Mouse (Mus musculus) intestine, postnatal 0 days (tissue): Measurements from ENCODE around the gene Gm7168. TPM values are rescaled to one million over a fixed set of nuclear protein-coding genes. Genes with fewer than 3 reads are reported as not detected.
"Not testable (repeated sequence)": the region's sequence is repeated elsewhere in the genome, so short reads cannot be mapped to it uniquely, and the experiment has no call there.

Source experiments
- ATAC-seq: fragments of 200-750 bp; cut with Nextera tagmentation; 2 replicates; pipeline ENCODE4 v1.8.0; 2017; ENCODE audit warnings: mild to moderate bottlenecking, moderate TSS enrichment, moderate library complexity
- H3K27ac ChIP-seq: fragments of 300-500 bp; sonication (generic); 2 replicates; pipeline ENCODE4 v1.5.1; 2014; ENCODE audit warnings: mild to moderate bottlenecking, low read depth, low read length, moderate library complexity
- H3K27me3 ChIP-seq: fragments of 300-500 bp; sonication (generic); replicated peaks from 2 replicates; pipeline ENCODE4 v1.6.1; 2014; ENCODE audit warnings: low read length, mixed read lengths; ENCODE audit not compliant: control insufficient read depth, insufficient read depth
- H3K36me3 ChIP-seq: fragments of 300-500 bp; sonication (generic); 2 replicates; pipeline ENCODE4 v1.6.1; 2014; ENCODE audit warnings: mild to moderate bottlenecking, moderate library complexity; ENCODE audit not compliant: control insufficient read depth, insufficient read depth
- H3K4me1 ChIP-seq: fragments of 300-500 bp; sonication (generic); replicated peaks from 2 replicates; pipeline ENCODE4 v1.6.1; 2014; ENCODE audit warnings: antibody characterized with exemption, low read length, mixed read lengths; ENCODE audit not compliant: control insufficient read depth, insufficient read depth
- H3K4me2 ChIP-seq: fragments of 300-500 bp; sonication (generic); replicated peaks from 2 replicates; pipeline ENCODE4 v1.6.1; 2014; ENCODE audit warnings: low read depth, mild to moderate bottlenecking, moderate library complexity
- H3K4me3 ChIP-seq: fragments of 300-500 bp; sonication (generic); 2 replicates; pipeline ENCODE4 v1.5.1; 2014; ENCODE audit warnings: low read depth, low read length
- H3K9ac ChIP-seq: fragments of 300-500 bp; sonication (generic); 2 replicates; pipeline ENCODE4 v1.6.1; 2014; ENCODE audit warnings: mild to moderate bottlenecking, low read depth, low read length
- H3K9me3 ChIP-seq: fragments of 300-500 bp; sonication (generic); 2 replicates; pipeline ENCODE4 v1.6.1; 2016; ENCODE audit warnings: mixed run types; ENCODE audit not compliant: control insufficient read depth
- CTCF ChIP-seq: sonication (generic); IDR thresholded peaks from 2 replicates; pipeline ENCODE4 v1.5.1; 2016; ENCODE audit warnings: low read depth, mild to moderate bottlenecking, control low read depth, antibody characterized with exemption, moderate library complexity
- WGBS: fragments of 180-500 bp; shearing (Covaris S2); extraction: QIAGEN DNeasy Blood & Tissue Kit; methylation state at CpG from one replicate; pipeline ENCODE4 v1.1.7; 2014; 5-methylcytosine and 5-hydroxymethylcytosine counted together
- polyA plus RNA-seq: library from polyadenylated mRNA; unstranded; fragments of >200 nt; fragmentation: Nextera tagmentation; extraction: Ambion mirVana; gene quantifications from 2 replicates; pipeline ENCODE4 v1.2.1, GENCODE M21; 2015

The Gm7168 gene
- polyA plus RNA-seq, 1 experiment from 2014 or later, result not detected

DNA sequence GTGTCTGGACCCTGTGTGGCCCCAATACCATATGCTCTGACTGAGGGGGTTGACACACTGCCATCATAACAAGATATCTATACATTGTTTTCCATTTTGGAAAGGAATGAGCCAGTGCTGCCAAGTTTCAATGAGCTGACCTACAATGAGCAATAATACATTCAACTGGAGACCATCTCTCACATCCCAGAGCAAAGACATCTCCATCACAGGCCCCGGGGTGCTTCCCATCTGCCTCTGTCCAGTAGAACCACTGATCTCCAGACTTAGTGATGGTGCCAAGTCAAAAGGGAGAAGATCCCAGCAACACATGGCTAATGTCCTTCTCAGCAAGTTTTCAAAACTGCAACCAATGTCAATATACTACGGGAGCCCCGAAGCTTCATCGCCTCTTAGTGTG, 10.4 kb upstream of the Gm7168 start:
- no peaks in the 10 kb centered on the region for H3K9me3 ChIP-seq
- H3K4me3 ChIP-seq, result no peak overlapping the region
- H3K9ac ChIP-seq, result no peak overlapping the region
- H3K4me2 ChIP-seq, result no peak overlapping the region
- 94% methylated on average over 4 of the region's 4 CpGs for WGBS
- ATAC-seq, result no peak
- no peaks in the 10 kb centered on the region for H3K27me3 ChIP-seq
- TF ChIP-seq CTCF, result no peak
- no peaks in the 10 kb centered on the region for H3K4me1 ChIP-seq
- H3K27ac ChIP-seq, result no peak overlapping the region
- H3K36me3 ChIP-seq, result no peaks in the 10 kb centered on the region

DNA sequence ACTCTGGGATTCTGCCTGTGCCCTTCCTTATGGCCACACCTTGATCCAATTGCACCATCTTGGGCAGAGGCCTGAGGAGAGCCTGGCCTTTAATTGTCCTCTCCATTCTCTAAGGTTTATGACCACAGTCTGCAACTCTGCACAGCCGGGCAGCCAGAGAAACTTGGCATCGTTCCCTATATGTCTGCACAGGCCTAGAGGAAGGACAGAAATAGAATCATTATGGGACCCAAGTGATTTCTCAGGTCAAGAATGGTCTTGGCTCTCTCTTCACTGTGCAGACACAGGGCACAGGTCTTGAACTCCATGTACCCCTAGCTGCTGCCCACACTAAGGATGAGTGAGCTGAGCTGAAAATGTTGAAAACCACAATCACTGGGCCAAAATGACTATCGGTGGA, 9.5 kb upstream of the Gm7168 start:
- Histone ChIP-seq H3K36me3 (no peaks in the 10 kb centered on the region), H3K4me2 (no peak overlapping the region), H3K9me3 (no peaks in the 10 kb centered on the region), H3K27me3 (no peaks in the 10 kb centered on the region), H3K27ac (no peak overlapping the region), H3K4me3 (no peak overlapping the region), H3K4me1 (no peaks in the 10 kb centered on the region), H3K9ac (no peak overlapping the region)
- ATAC-seq, result peak; percentile 65
- TF ChIP-seq CTCF, result no peak
- WGBS, result 41% methylated on average over 3 of the region's 3 CpGs

DNA sequence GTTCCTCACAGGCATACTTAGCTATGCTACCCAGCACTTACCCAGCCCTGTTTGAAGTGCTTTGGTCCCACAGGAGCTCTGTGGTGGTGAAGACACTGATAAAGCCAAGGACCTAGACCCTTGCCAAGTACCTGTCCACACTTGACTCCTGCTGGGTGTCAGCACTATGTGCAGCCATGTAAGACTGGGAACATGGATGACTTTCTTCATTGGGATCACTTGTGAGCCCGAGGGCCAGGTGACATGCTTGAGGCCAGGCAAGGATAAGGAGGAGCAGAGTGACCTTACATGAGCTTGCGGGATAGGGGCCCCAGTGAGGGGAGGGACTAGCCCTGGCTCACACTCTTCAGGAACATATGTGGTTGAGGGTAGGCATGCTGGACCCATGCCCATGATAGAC, 8.9 kb upstream of the Gm7168 start:
- not testable (repeated sequence) for H3K4me2 ChIP-seq, H3K36me3 ChIP-seq, H3K9ac ChIP-seq, H3K4me3 ChIP-seq, H3K27me3 ChIP-seq, H3K4me1 ChIP-seq, ATAC-seq, H3K27ac ChIP-seq, H3K9me3 ChIP-seq
- WGBS, result 77% methylated on average over 2 of the region's 2 CpGs

DNA sequence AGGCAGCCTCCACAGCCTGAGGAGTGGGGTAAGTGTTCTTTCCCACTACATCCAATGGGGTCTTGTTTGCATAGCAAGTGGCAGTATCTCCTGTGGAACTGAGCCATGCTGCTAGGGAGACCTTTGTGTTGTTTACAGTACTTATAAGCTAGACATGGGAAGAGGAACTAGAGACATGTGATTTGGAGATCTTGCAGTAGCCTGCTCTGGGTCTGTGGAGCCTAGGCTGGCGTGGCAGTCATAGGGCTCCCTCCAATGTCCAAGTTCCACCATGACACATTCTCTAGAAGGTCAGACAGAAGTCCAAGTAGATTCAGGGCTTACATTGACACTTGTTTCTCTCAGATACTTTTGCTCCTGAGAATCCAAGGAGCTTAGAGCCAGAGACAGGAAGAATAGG, 7.7 kb upstream of the Gm7168 start:
- WGBS, result 76% methylated on average over 1 of the region's 1 CpGs
- peak; percentile 51 for TF ChIP-seq CTCF
- Histone ChIP-seq H3K27ac (no peak overlapping the region), H3K4me3 (no peak overlapping the region), H3K9ac (no peak overlapping the region), H3K4me2 (no peak overlapping the region), H3K27me3 (no peaks in the 10 kb centered on the region), H3K9me3 (no peaks in the 10 kb centered on the region), H3K4me1 (no peaks in the 10 kb centered on the region), H3K36me3 (no peaks in the 10 kb centered on the region)
- no peak for ATAC-seq

DNA sequence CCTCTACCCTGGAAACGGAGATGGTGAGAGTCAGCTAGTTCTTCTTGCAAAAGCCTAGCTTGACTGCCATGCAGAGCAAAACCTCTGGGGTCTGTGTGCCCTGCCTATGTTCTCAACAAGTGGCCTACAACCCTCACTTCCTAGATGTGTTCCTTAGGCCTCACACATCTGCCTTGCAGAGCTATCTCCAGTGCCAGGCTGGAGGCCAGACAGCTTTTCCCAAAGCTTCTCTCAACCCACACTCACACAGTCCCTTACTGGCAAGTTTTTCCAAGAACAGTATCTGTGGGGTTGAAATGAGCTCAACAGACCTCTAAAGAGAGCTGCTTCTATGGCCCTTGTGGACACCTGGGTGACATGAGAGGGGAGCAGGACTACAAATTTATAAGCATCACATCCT, 3.4 kb downstream of the Gm7168 start:
- not testable (repeated sequence) for H3K27me3 ChIP-seq, H3K36me3 ChIP-seq, H3K9ac ChIP-seq, H3K27ac ChIP-seq, H3K9me3 ChIP-seq, H3K4me1 ChIP-seq, H3K4me3 ChIP-seq, ATAC-seq, H3K4me2 ChIP-seq
- WGBS, result 91% methylated on average over 1 of the region's 1 CpGs

DNA sequence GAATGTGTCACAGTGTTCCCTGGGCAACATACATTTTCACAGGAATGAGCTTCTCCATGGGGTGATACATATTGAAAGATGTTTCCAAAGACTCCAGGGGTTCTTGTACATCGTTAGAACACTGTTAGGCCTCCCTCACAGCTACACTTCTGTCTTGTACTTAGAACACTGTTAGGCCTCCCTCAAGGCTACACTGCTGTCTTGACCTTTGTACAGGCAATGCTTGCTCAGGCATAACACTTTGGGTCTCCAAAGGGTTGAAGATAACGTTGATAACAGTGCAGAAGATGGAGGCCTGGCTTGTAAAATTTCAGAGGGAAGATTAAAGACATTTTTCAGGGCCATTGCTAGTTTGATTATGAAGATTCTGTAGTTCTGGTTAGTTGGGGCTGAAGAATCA, 10.0 kb downstream of the Gm7168 start:
- H3K9ac ChIP-seq, H3K4me2 ChIP-seq, H3K27ac ChIP-seq, H3K4me1 ChIP-seq, H3K27me3 ChIP-seq, ATAC-seq, H3K4me3 ChIP-seq, H3K9me3 ChIP-seq, H3K36me3 ChIP-seq: not testable (repeated sequence)
- whole genome bisulfite sequencing, result 32% methylated on average over 1 of the region's 2 CpGs

DNA sequence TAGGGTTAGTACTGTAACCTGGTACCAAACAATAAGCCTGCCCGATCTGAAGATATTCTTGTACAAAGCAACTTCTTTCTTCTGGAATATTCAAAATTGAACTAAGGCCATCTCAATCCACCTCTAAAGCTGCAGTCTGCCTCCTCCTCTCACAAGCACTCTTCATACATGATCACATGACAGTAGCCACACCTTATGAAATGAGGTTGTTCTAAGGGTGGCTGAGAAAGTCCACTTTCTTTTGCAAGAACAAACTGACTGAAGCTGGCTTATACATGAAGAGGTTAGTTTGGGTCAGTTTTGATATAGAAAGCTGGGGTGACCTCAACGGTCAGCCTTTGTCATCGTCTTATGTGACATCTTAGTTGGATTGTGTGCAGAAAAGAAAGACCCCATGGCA, 14.1 kb downstream of the Gm7168 start:
- not testable (repeated sequence) for H3K27ac ChIP-seq, H3K4me3 ChIP-seq, H3K9ac ChIP-seq, H3K9me3 ChIP-seq, H3K27me3 ChIP-seq, H3K36me3 ChIP-seq, H3K4me1 ChIP-seq, H3K4me2 ChIP-seq
- ATAC-seq, result peak; percentile 37; the same call in 1 of the 2 replicates
- 70% methylated on average over 3 of the region's 3 CpGs for WGBS

DNA sequence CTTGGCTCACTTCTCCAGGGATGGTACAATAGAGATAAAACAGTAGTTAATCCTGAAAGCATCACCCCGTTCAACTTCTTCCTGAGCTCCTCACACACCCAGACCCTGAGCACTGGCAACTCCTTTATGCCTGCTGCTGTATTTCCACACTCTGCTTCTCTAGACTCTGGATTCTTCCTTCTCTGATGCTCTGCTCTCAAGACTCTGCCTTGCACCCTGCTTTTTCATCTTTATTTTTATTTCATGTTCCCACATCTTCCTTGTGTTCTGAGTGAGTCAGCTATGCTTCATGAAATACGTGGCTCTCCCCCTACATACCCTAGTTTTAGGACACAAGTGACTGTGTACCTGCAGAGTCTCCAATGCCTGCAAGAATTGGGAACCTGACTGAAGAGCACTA, 16.9 kb downstream of the Gm7168 start:
- not testable (repeated sequence) for H3K4me3 ChIP-seq, H3K9me3 ChIP-seq, ATAC-seq, H3K27me3 ChIP-seq, H3K4me1 ChIP-seq, H3K27ac ChIP-seq, H3K4me2 ChIP-seq, H3K36me3 ChIP-seq, H3K9ac ChIP-seq
- 50% methylated on average over 1 of the region's 2 CpGs for WGBS

DNA sequence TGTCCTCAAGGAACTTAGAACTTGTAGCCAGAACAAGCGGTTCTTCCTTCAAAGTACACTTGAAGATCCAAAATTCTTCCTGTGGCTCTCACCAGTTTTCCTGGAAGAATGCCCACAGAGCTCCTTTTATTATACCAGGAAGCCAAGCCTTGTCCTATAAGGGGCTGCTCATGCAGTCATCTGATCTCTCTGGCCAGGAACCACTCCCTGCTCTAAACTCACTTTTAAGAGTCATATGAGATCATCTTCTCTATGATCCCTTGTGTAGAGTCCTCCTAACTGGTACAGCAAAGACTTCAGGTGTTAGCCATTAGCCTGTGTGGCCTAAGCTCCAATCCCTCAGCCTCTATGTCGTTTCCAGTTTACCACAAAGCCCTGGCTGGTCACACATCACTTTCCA, 21.7 kb downstream of the Gm7168 start:
- H3K4me1 ChIP-seq, H3K4me2 ChIP-seq, H3K27ac ChIP-seq, H3K9me3 ChIP-seq, H3K36me3 ChIP-seq, H3K27me3 ChIP-seq, H3K4me3 ChIP-seq, H3K9ac ChIP-seq: not testable (repeated sequence)
- 89% methylated on average over 1 of the region's 2 CpGs for WGBS
- peak; percentile 53; the same call in 1 of the 2 replicates for ATAC-seq

DNA sequence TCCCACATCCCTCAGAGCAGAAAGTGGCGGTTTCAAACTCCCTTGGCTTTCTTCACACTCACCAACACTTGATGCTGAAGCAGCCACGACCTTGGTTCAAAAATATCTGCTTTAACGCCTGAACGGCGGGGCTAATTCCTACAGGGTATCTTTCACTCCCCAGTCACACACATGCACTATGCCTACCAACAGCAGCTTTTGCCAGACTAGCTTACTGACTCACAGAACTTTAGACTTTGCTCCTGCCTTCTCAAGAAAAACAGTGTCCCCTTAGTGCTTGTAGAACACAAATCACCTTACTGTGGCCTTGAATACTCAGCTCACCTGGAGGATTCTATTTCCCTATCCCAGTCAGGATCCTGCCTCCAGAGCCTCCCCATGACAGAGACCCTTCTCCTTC, 22.6 kb downstream of the Gm7168 start:
- H3K27me3 ChIP-seq, H3K9ac ChIP-seq, H3K27ac ChIP-seq, H3K9me3 ChIP-seq, H3K4me3 ChIP-seq, H3K36me3 ChIP-seq, H3K4me2 ChIP-seq, H3K4me1 ChIP-seq: not testable (repeated sequence)
- peak; percentile 78 for ATAC-seq
- 71% methylated on average over 5 of the region's 5 CpGs for WGBS
